Mouse (Mus musculus) CH12.LX (cell line): Measurements from ENCODE around the gene Bmpr2. TPM values are rescaled to one million over a fixed set of nuclear protein-coding genes. Genes with fewer than 3 reads are reported as not detected.

Experiments used
- DNase-seq: peaks from one replicate; pipeline ENCODE4 v3.0.0-alpha.2; 2013; ENCODE audit errors: extremely low read depth
- H3K27ac ChIP-seq: 2 replicates; pipeline ENCODE4 v1.5.1; 2012; ENCODE audit warnings: low read depth, mild to moderate bottlenecking, control low read depth, moderate library complexity; ENCODE audit not compliant: insufficient read depth
- H3K27me3 ChIP-seq: replicated peaks from 2 replicates; pipeline ENCODE3; 2012; ENCODE audit warnings: inconsistent platforms
- H3K36me3 ChIP-seq, 2 experiments: replicated peaks in 1 of 2; 2 replicates each; pipeline versions ENCODE3 to v1.6.1; 2012; ENCODE audit warnings: inconsistent platforms in 1 of 2, low read length in 1 of 2, mild to moderate bottlenecking in 1 of 2, mixed read lengths in 1 of 2, moderate library complexity in 1 of 2; ENCODE audit not compliant: control insufficient read depth in 1 of 2, insufficient read depth in 1 of 2
- H3K4me1 ChIP-seq, 2 experiments: 2 replicates each; pipeline ENCODE4 v1.6.1; 2012; ENCODE audit warnings: inconsistent platforms in 1 of 2, moderate library complexity in 1 of 2; ENCODE audit not compliant: insufficient read depth in 2 of 2, control insufficient read depth in 1 of 2
- H3K4me2 ChIP-seq: 2 replicates; pipeline ENCODE4 v1.6.1; 2012; ENCODE audit warnings: low read depth, mild to moderate bottlenecking, control low read depth; ENCODE audit not compliant: poor library complexity, insufficient read depth, severe bottlenecking
- H3K4me3 ChIP-seq, 3 experiments: fragments of 150-350 bp in 1 of 3; sonication (generic) in 1 of 3; replicated peaks in 1 of 3; 2 replicates each; pipeline versions ENCODE3 to v1.5.1; 2011 to 2012; ENCODE audit warnings: low read depth in 2 of 3, low read length in 2 of 3, mild to moderate bottlenecking in 2 of 3, moderate library complexity in 2 of 3, control low read depth in 1 of 3, improper control_type of control experiment in 1 of 3, inconsistent platforms in 1 of 3, mixed read lengths in 1 of 3; ENCODE audit not compliant: poor library complexity in 1 of 3
- H3K79me2 ChIP-seq: replicated peaks from 2 replicates; pipeline ENCODE4 v1.6.1; 2012; ENCODE audit warnings: mild to moderate bottlenecking, moderate library complexity; ENCODE audit not compliant: control insufficient read depth, poor library complexity, insufficient read depth, severe bottlenecking; ENCODE audit errors: extremely low read depth
- H3K9ac ChIP-seq: 2 replicates; pipeline ENCODE4 v1.6.1; 2012; ENCODE audit warnings: low read depth, mild to moderate bottlenecking, control low read depth, moderate library complexity; ENCODE audit not compliant: insufficient read depth
- H3K9me3 ChIP-seq: replicated peaks from 2 replicates; pipeline ENCODE3; 2012; ENCODE audit warnings: low read length, inconsistent platforms, mixed read lengths
- BHLHE40 ChIP-seq: IDR thresholded peaks from 2 replicates; pipeline ENCODE4 v1.6.1; 2011; ENCODE audit warnings: mild to moderate bottlenecking, low read depth, low read length, improper control_type of control experiment
- CHD1 ChIP-seq: IDR thresholded peaks from 2 replicates; pipeline ENCODE4 v1.6.1; 2012; ENCODE audit warnings: low read depth, low read length, improper control_type of control experiment, inconsistent platforms
- CTCF ChIP-seq, 2 experiments: IDR thresholded peaks in 1 of 2; conservative IDR thresholded peaks in 1 of 2; 2 replicates each; pipeline ENCODE4 v1.5.1; 2011 to 2012; ENCODE audit warnings: low read depth in 2 of 2, low read length in 2 of 2, improper control_type of control experiment in 1 of 2, inconsistent platforms in 1 of 2, mild to moderate bottlenecking in 1 of 2, moderate library complexity in 1 of 2
- E2F4 ChIP-seq: IDR thresholded peaks from 2 replicates; pipeline ENCODE4 v1.6.1; 2011; ENCODE audit warnings: low read depth, low read length, improper control_type of control experiment; ENCODE audit not compliant: insufficient replicate concordance
- ELF1 ChIP-seq: IDR thresholded peaks from 2 replicates; pipeline ENCODE4 v1.6.1; 2014; ENCODE audit warnings: low read depth, mild to moderate bottlenecking, inconsistent platforms, low read length, improper control_type of control experiment
- GABPA ChIP-seq: IDR thresholded peaks from 2 replicates; pipeline ENCODE4 v1.6.1; 2012; ENCODE audit warnings: low read depth, low read length, improper control_type of control experiment, inconsistent platforms; ENCODE audit not compliant: insufficient replicate concordance
- JUN ChIP-seq: IDR thresholded peaks from 2 replicates; pipeline ENCODE4 v1.6.1; 2011; ENCODE audit warnings: low read depth, mild to moderate bottlenecking, low read length, improper control_type of control experiment, moderate library complexity; ENCODE audit not compliant: insufficient read depth
- KAT2A ChIP-seq: IDR thresholded peaks from 2 replicates; pipeline ENCODE4 v1.6.1; 2012; ENCODE audit warnings: low read length, improper control_type of control experiment, inconsistent platforms; ENCODE audit not compliant: insufficient replicate concordance
- MAX ChIP-seq: IDR thresholded peaks from 2 replicates; pipeline ENCODE4 v1.6.1; 2011; ENCODE audit warnings: low read length, improper control_type of control experiment
- MAZ ChIP-seq: IDR thresholded peaks from 2 replicates; pipeline ENCODE4 v1.6.1; 2012; ENCODE audit warnings: low read depth, mild to moderate bottlenecking, inconsistent platforms, low read length, improper control_type of control experiment, moderate library complexity
- MEF2A ChIP-seq: IDR thresholded peaks from 2 replicates; pipeline ENCODE4 v1.6.1; 2014; ENCODE audit warnings: low read depth, mild to moderate bottlenecking, inconsistent platforms, low read length, improper control_type of control experiment, borderline replicate concordance
- MXI1 ChIP-seq: IDR thresholded peaks from 2 replicates; pipeline ENCODE4 v1.6.1; 2011; ENCODE audit warnings: mild to moderate bottlenecking, low read depth, low read length, improper control_type of control experiment
- NELFE ChIP-seq: IDR thresholded peaks from 2 replicates; pipeline ENCODE4 v1.6.1; 2011; ENCODE audit warnings: low read depth, low read length, improper control_type of control experiment
- NRF1 ChIP-seq: IDR thresholded peaks from 2 replicates; pipeline ENCODE4 v1.6.1; 2014; ENCODE audit warnings: low read depth, mild to moderate bottlenecking, inconsistent platforms, low read length, improper control_type of control experiment, moderate library complexity
- POLR2A ChIP-seq: IDR thresholded peaks from 2 replicates; pipeline ENCODE4 v1.6.1; 2011; ENCODE audit warnings: low read depth, mild to moderate bottlenecking, improper control_type of control experiment, low read length
- RAD21 ChIP-seq: IDR thresholded peaks from 2 replicates; pipeline ENCODE4 v1.6.1; 2011; ENCODE audit warnings: low read depth, mild to moderate bottlenecking, low read length, improper control_type of control experiment, moderate library complexity
- RCOR1 ChIP-seq: conservative IDR thresholded peaks from 2 replicates; pipeline ENCODE4 v1.6.1; 2012; ENCODE audit warnings: low read depth, mild to moderate bottlenecking, inconsistent platforms, low read length, improper control_type of control experiment
- TCF12 ChIP-seq: IDR thresholded peaks from 2 replicates; pipeline ENCODE4 v1.6.1; 2014; ENCODE audit warnings: low read depth, mild to moderate bottlenecking, inconsistent platforms, low read length, improper control_type of control experiment
- UBTF ChIP-seq: IDR thresholded peaks from 2 replicates; pipeline ENCODE4 v1.6.1; 2012; ENCODE audit warnings: low read depth, mild to moderate bottlenecking, inconsistent platforms, low read length, improper control_type of control experiment, moderate library complexity
- USF1 ChIP-seq: IDR thresholded peaks from 2 replicates; pipeline ENCODE4 v1.6.1; 2014; ENCODE audit warnings: low read depth, mild to moderate bottlenecking, inconsistent platforms, low read length, improper control_type of control experiment
- USF2 ChIP-seq: conservative IDR thresholded peaks from 2 replicates; pipeline ENCODE4 v1.6.1; 2011; ENCODE audit warnings: low read depth, low read length, improper control_type of control experiment
- ZMIZ1 ChIP-seq: IDR thresholded peaks from 2 replicates; pipeline ENCODE4 v1.6.1; 2012; ENCODE audit warnings: low read depth, mild to moderate bottlenecking, inconsistent platforms, low read length, improper control_type of control experiment
- ZNF384 ChIP-seq: IDR thresholded peaks from 2 replicates; pipeline ENCODE4 v1.6.1; 2012; ENCODE audit warnings: low read depth, low read length, improper control_type of control experiment, inconsistent platforms
- dilution Hi-C: fragments of 300-500 bp; cut with MboI; formaldehyde crosslinking; loops from 2 replicates; pipeline ENCODE4 v1.14.3; 2020; ENCODE audit warnings: low sequenced_read_pairs; ENCODE audit not compliant: extremely low pct_unique_long_range_greater_than_20kb, extremely low pct_ligation_motif_present
- in situ Hi-C: fragments of 300-500 bp; cut with MboI; formaldehyde crosslinking; loops from 3 replicates; pipeline ENCODE4 v1.14.3; 2019; ENCODE audit warnings: low sequenced_read_pairs, low pct_ligation_motif_present, low pct_unique_long_range_greater_than_20kb, mixed read lengths
- polyA plus RNA-seq: library from polyadenylated mRNA; unstranded; fragments of >175 nt; gene quantifications from 2 replicates; pipeline ENCODE4 v1.2.1, GENCODE M21; 2012; ENCODE audit warnings: low read depth; ENCODE audit not compliant: insufficient read length
- total RNA-seq, 2 experiments: library from RNA; depleted of rRNA; stranded (reverse); fragments of 300-350 nt in 1 of 2; fragments of >200 nt in 1 of 2; gene quantifications; 2 replicates each; pipeline ENCODE4 v1.2.3; 2012 to 2014

The Bmpr2 gene
- total and polyA plus RNA-seq, 3 experiments: 3.6 to 5.0 (median 4.7) TPM

DNA sequence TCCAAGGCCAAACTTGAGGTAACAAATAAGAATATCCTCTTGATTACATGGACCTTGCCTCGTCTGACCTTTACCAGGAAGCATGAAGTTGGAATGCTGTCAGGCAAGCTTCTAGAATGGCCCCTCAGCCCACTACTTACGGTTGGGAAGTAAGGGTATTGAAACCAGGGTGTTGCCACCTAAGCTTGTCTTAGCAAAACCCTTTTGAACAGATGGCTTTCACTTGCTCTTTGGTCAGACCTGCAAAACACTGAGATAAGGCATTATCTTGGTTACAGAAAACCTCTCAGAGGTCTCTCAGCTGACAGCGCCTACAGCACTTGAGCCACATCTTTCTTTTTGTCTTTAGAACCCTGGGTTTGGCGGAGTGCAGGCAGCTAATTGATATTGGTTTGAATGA lies 130.8 kb downstream of the Bmpr2 start:
- dilution Hi-C loops: no loop called here
- no peak for TF ChIP-seq BHLHE40
- no peak for TF ChIP-seq KAT2A
- no peak for TF ChIP-seq UBTF
- TF ChIP-seq ELF1: no peak
- no peak for TF ChIP-seq RCOR1
- no peak for TF ChIP-seq POLR2A
- no peak for TF ChIP-seq E2F4
- TF ChIP-seq GABPA: no peak
- TF ChIP-seq MAZ: no peak
- no peak for TF ChIP-seq NRF1
- no peak for TF ChIP-seq RAD21
- TF ChIP-seq MAX: no peak
- no peak for TF ChIP-seq TCF12
- no peak for TF ChIP-seq CTCF (conservative IDR thresholded peaks at IDR 0.05 in 1 of 2, IDR thresholded peaks at IDR 0.05 in 1 of 2; ENCODE audit: low read depth in 2 of 2, low read length in 2 of 2)
- no peak for TF ChIP-seq USF2
- TF ChIP-seq MEF2A: no peak
- TF ChIP-seq USF1: no peak
- TF ChIP-seq JUN: no peak
- no peak for DNase-seq

DNA sequence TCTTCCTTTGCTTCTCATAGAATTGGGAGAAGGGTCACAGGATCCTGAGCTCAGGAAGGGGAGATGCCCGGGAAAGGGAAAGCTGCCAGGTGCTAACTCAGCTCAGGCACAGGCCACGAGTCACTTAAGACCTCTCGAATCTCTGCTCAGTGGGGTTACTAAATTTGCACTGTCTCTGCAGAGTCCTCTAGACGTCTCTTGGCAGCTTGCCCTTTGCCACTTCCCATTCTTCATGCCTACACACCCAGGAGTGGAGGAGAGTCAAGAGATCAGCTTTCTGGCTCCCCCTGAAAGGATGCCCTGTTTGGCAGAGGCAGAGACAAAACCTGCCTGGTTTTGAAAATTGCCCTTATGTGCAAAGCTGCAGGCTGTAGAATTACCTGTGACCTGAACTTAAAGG lies 132.3 kb downstream of the Bmpr2 start:
- no peak overlapping the region for H3K9ac ChIP-seq
- H3K4me3 ChIP-seq: no peak overlapping the region
- no peak overlapping the region for H3K27ac ChIP-seq
- H3K4me1 ChIP-seq: peaks cover 0 to 32% of the 10 kb centered on the region in 2 experiments
- H3K9me3 ChIP-seq: peaks cover 2% of the 10 kb centered on the region
- H3K4me2 ChIP-seq: no peak overlapping the region
- no peak for TF ChIP-seq JUN
- TF ChIP-seq RAD21: no peak
- TF ChIP-seq USF2: no peak
- no peak for TF ChIP-seq NELFE
- no peak for TF ChIP-seq CHD1
- TF ChIP-seq ZNF384: no peak
- TF ChIP-seq ZMIZ1: no peak
- TF ChIP-seq MXI1: no peak
- TF ChIP-seq, all 38 proteins: peak for 0
- in situ Hi-C loops: loop anchor here (10.0 to 25.0 kb wide), 2 partner anchors 89 to 1067 kb away; no protein-coding TSS in a partner anchor
- Histone ChIP-seq H3K36me3 (no peaks in the 10 kb centered on the region), H3K79me2 (no peaks in the 10 kb centered on the region), H3K27me3 (no peaks in the 10 kb centered on the region)
- dilution Hi-C loops: no loop called here
- no peak for DNase-seq

More for the DNA sequence above, 130.8 kb downstream of the Bmpr2 start:
- Histone ChIP-seq H3K36me3 (no peaks in the 10 kb centered on the region), H3K9ac (no peak overlapping the region), H3K9me3 (peaks cover 2% of the 10 kb centered on the region), H3K4me2 (no peak overlapping the region), H3K79me2 (no peaks in the 10 kb centered on the region), H3K4me1 (peaks cover 0 to 25% of the 10 kb centered on the region in 2 experiments), H3K27me3 (no peaks in the 10 kb centered on the region), H3K27ac (no peak overlapping the region), H3K4me3 (no peak overlapping the region)
- in situ Hi-C loops: loop anchor here (10.0 to 25.0 kb wide), 2 partner anchors 91 to 1068 kb away; no protein-coding TSS in a partner anchor
